Mouse (Mus musculus): ENCODE results near the gene Gpr18.

- TF ChIP-seq TAL1 (IDR thresholded peaks at IDR 0.05; ENCODE audit: low read length) (no peak), GATA1 (IDR thresholded peaks at IDR 0.05; ENCODE audit: low read length) (no peak)
These were observed 34.4 kb downstream of the Gpr18 start for GRCm38 (mm10) chr14:121881211-121881610.
